Comparison of ENCODE assay signal across 22 mouse cellular contexts in the genomic region with DNA sequence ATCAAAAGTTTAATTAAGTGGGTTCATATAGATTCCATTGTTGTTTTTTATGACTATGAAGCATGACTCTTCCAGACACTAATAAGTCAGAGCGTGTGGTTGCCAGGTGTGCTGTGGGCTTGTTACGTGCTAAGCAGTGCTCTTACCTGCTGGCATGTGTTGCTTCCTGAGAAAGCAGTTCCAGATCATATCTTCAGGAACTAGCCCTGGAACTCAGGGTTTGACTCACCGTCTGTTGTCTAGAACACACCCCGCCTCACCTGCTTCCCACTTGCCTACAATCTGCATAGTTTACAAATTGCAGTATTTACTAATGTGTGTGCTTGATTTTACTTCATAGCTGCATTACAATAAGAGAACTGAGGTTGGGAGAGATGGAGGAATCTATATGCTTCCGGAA.
DNase-seq lines count a peak whose midpoint lies in the region; ATAC-seq and TF ChIP-seq lines count a peak whose summit lies in the region.
"Had no signal": no experiment of that assay in that cellular context is flagged by ENCODE, and none has a peak within 500 bp of the region (broad histone marks: within the 10 kb centered on the region; RNA-seq: fewer than 3 reads in every experiment).

No protein-coding gene starts in this region.

- no peak for DNase-seq in gastrocnemius, adult 2 months
- no peak for DNase-seq in gastrocnemius, postnatal 10 days
- peak; percentile 78 for DNase-seq in heart, adult 11 months
- DNase-seq in heart, adult 18-20 months, result no peak
- DNase-seq in liver, adult 2 months (ENCODE audit: extremely low read depth, low read depth, low spot score), result no peak
- no peak for DNase-seq in liver, embryonic 11.5 days (ENCODE audit: low spot score)
- DNase-seq in stomach, postnatal 0 days (ENCODE audit: low spot score), result no peak
- no peak for DNase-seq in hindbrain, embryonic 14.5 days (ENCODE audit: low spot score)
- DNase-seq: adrenal gland, adult 2 months; adrenal gland, adult 8-10 months; adrenal gland, postnatal 10 days; adrenal gland, postnatal 14 days; adrenal gland, postnatal 25 days; adrenal gland, postnatal 36 days; B cell, adult 2 months; cerebellum, adult 11 months; cerebellum, adult 11-12 months had no signal

- TF ChIP-seq POLR2A in liver, adult 2 months (IDR thresholded peaks at IDR 0.05; ENCODE audit: extremely low read depth, insufficient read depth, low read length), result no peak

- H3K4me3 ChIP-seq in gastrocnemius, adult 2 months, result no peak overlapping the region
- no peak overlapping the region for H3K4me3 ChIP-seq in liver, adult 2 months (ENCODE audit: insufficient read depth, low read depth, low read length)
- H3K4me3 ChIP-seq in liver, embryonic 11.5 days (ENCODE audit: low read depth, low read length), result no peak overlapping the region
- no peak overlapping the region for H3K4me3 ChIP-seq in stomach, postnatal 0 days (ENCODE audit: low read depth, low read length)
- no peak overlapping the region for H3K4me3 ChIP-seq in hindbrain, embryonic 14.5 days (replicated peaks; ENCODE audit: low read length)

- no peaks in the 10 kb centered on the region for H3K9me3 ChIP-seq in liver, embryonic 11.5 days (ENCODE audit: control insufficient read depth, low read length)
- H3K9me3 ChIP-seq in stomach, postnatal 0 days (ENCODE audit: control insufficient read depth, low read length), result no peaks in the 10 kb centered on the region
- H3K9me3 ChIP-seq in hindbrain, embryonic 14.5 days (ENCODE audit: control insufficient read depth, low read length), result no peaks in the 10 kb centered on the region
- H3K9me3 ChIP-seq: G1E had no signal

- WGBS in liver, adult 2 months, result 93% methylated on average over 5 of the region's 5 CpGs
- 88% methylated on average over 5 of the region's 5 CpGs for WGBS in liver, embryonic 11.5 days
- 68% methylated on average over 5 of the region's 5 CpGs for WGBS in stomach, postnatal 0 days
- WGBS in hindbrain, embryonic 14.5 days, result 95% methylated on average over 5 of the region's 5 CpGs

- H3K4me2 ChIP-seq in liver, embryonic 11.5 days, result no peak overlapping the region
- H3K4me2 ChIP-seq in stomach, postnatal 0 days (replicated peaks; ENCODE audit: low read depth), result no peak overlapping the region
- H3K4me2 ChIP-seq in hindbrain, embryonic 14.5 days (replicated peaks), result no peak overlapping the region

- H3K79me2 ChIP-seq in liver, adult 2 months (ENCODE audit: control insufficient read depth, insufficient read depth, low read length), result peaks cover 30% of the 10 kb centered on the region; the same call in 1 of the 2 replicates

- no peak for TF ChIP-seq EP300 in stomach, postnatal 0 days (optimal IDR thresholded peaks at IDR 0.05)

- no peaks in the 10 kb centered on the region for H3K36me3 ChIP-seq in liver, adult 2 months (ENCODE audit: control insufficient read depth, insufficient read depth, low read length)
- no peaks in the 10 kb centered on the region for H3K36me3 ChIP-seq in liver, embryonic 11.5 days (ENCODE audit: control insufficient read depth, insufficient read depth, low read length)
- H3K36me3 ChIP-seq in stomach, postnatal 0 days (ENCODE audit: control insufficient read depth, insufficient read depth, low read length), result 0 out of 2 replicates have a peak, but pooled peaks cover 2% of the 10 kb centered on the region
- H3K36me3 ChIP-seq in hindbrain, embryonic 14.5 days (replicated peaks; ENCODE audit: control insufficient read depth, insufficient read depth), result no peaks in the 10 kb centered on the region

- no peak for ATAC-seq in liver, embryonic 11.5 days (replicated peaks; ENCODE audit: low FRiP score)
- peak; percentile 79 for ATAC-seq in stomach, postnatal 0 days (ENCODE audit: low FRiP score, low TSS enrichment)
- ATAC-seq in hindbrain, embryonic 14.5 days (ENCODE audit: low FRiP score), result no peak
- ATAC-seq: activated CD4-positive, CD25-positive, alpha-beta regulatory T cell, adult 4 months; CD4-positive, CD25-positive, alpha-beta regulatory T cell, adult 4 months; Patski had no signal

- intact Hi-C loops in gastrocnemius, adult 2 months (cut with DNase I), result no loop called here

- TF ChIP-seq CTCF in gastrocnemius, adult 2 months (IDR thresholded peaks at IDR 0.05), result no peak
- no peak for TF ChIP-seq CTCF in liver, adult 2 months (IDR thresholded peaks at IDR 0.05; ENCODE audit: low read depth, low read length)
- TF ChIP-seq CTCF in stomach, postnatal 0 days (IDR thresholded peaks at IDR 0.05; ENCODE audit: low read depth), result no peak

- H3K9ac ChIP-seq in liver, adult 2 months (ENCODE audit: low read depth, low read length), result no peak overlapping the region
- no peak overlapping the region for H3K9ac ChIP-seq in liver, embryonic 11.5 days (ENCODE audit: low read depth, low read length)
- no peak overlapping the region for H3K9ac ChIP-seq in stomach, postnatal 0 days (ENCODE audit: low read length)
- H3K9ac ChIP-seq in hindbrain, embryonic 14.5 days, result no peak overlapping the region

- H3K27ac ChIP-seq in gastrocnemius, adult 2 months, result peak overlapping the region; percentile 72
- peak overlapping the region; percentile 19; the same call in 1 of the 2 replicates for H3K27ac ChIP-seq in liver, adult 2 months (replicated peaks; ENCODE audit: insufficient read depth, low read depth, low read length)
- H3K27ac ChIP-seq in liver, embryonic 11.5 days (ENCODE audit: low read depth, low read length), result no peak overlapping the region
- no peak overlapping the region for H3K27ac ChIP-seq in stomach, postnatal 0 days (replicated peaks)
- H3K27ac ChIP-seq in hindbrain, embryonic 14.5 days, result no peak overlapping the region

- peaks cover 22% of the 10 kb centered on the region for H3K4me1 ChIP-seq in liver, adult 2 months (ENCODE audit: control insufficient read depth, insufficient read depth, low read length)
- H3K4me1 ChIP-seq in liver, embryonic 11.5 days (replicated peaks; ENCODE audit: control insufficient read depth, insufficient read depth, low read length), result no peaks in the 10 kb centered on the region
- H3K4me1 ChIP-seq in stomach, postnatal 0 days (replicated peaks; ENCODE audit: control insufficient read depth, insufficient read depth), result 0 out of 2 replicates have a peak, but pooled peaks cover 3% of the 10 kb centered on the region
- no peaks in the 10 kb centered on the region; the same call in 1 of the 2 replicates for H3K4me1 ChIP-seq in hindbrain, embryonic 14.5 days (replicated peaks; ENCODE audit: control insufficient read depth, insufficient read depth, low read length)

- no peaks in the 10 kb centered on the region for H3K27me3 ChIP-seq in liver, adult 2 months (ENCODE audit: control insufficient read depth, insufficient read depth, low read length)
- H3K27me3 ChIP-seq in liver, embryonic 11.5 days (replicated peaks; ENCODE audit: control insufficient read depth, insufficient read depth, low read length), result no peaks in the 10 kb centered on the region
- H3K27me3 ChIP-seq in stomach, postnatal 0 days (ENCODE audit: control insufficient read depth, insufficient read depth, low read length), result no peaks in the 10 kb centered on the region
- H3K27me3 ChIP-seq in hindbrain, embryonic 14.5 days (ENCODE audit: control insufficient read depth, insufficient read depth, low read length), result no peaks in the 10 kb centered on the region
- H3K27me3 ChIP-seq: CH12.LX, Patski had no signal

Comparison
In these comparisons a context has a peak if more than half of its experiments do, and no peak if none do; other contexts are left out.
1. H3K27ac ChIP-seq: peak in gastrocnemius, adult 2 months (single experiment) and liver, adult 2 months (single experiment); none in liver, embryonic 11.5 days (single experiment), stomach, postnatal 0 days (single experiment) and hindbrain, embryonic 14.5 days (single experiment).